Mouse (Mus musculus) hindbrain, embryonic 12.5 days (tissue): ENCODE measurements at regions not wholly inside any gene's neighbourhood (a gene's known extent, or its start where the extent isn't known, plus 50 kb on each side); places are given as distances from the start of the nearest gene placed in this dataset.
"Not testable (repeated sequence)": the region's sequence is repeated elsewhere in the genome, so short reads cannot be mapped to it uniquely, and the experiment has no call there.

ENCODE experiments used
- ATAC-seq: fragments of 200-750 bp; cut with Nextera tagmentation; 2 replicates; pipeline ENCODE4 v1.8.0; 2017; ENCODE audit warnings: moderate TSS enrichment; ENCODE audit not compliant: low FRiP score
- H3K27ac ChIP-seq: fragments of 300-500 bp; sonication (generic); 2 replicates; pipeline ENCODE4 v1.5.1; 2016; ENCODE audit warnings: mild to moderate bottlenecking
- H3K27me3 ChIP-seq: fragments of 300-500 bp; sonication (generic); 2 replicates; pipeline ENCODE4 v1.6.1; 2016; ENCODE audit warnings: mild to moderate bottlenecking
- H3K36me3 ChIP-seq: fragments of 300-500 bp; sonication (generic); 2 replicates; pipeline ENCODE4 v1.6.1; 2016; ENCODE audit warnings: mild to moderate bottlenecking
- H3K4me1 ChIP-seq: fragments of 300-500 bp; sonication (generic); 2 replicates; pipeline ENCODE4 v1.6.1; 2016
- H3K4me2 ChIP-seq: fragments of 300-500 bp; sonication (generic); replicated peaks from 2 replicates; pipeline ENCODE4 v1.6.1; 2016; ENCODE audit warnings: mild to moderate bottlenecking
- H3K4me3 ChIP-seq: fragments of 300-500 bp; sonication (generic); 2 replicates; pipeline ENCODE4 v1.5.1; 2016; ENCODE audit warnings: mild to moderate bottlenecking
- H3K9ac ChIP-seq: fragments of 300-500 bp; sonication (generic); 2 replicates; pipeline ENCODE4 v1.6.1; 2016; ENCODE audit warnings: mild to moderate bottlenecking, moderate library complexity
- H3K9me3 ChIP-seq: fragments of 300-500 bp; sonication (generic); replicated peaks from 2 replicates; pipeline ENCODE4 v1.6.1; 2016; ENCODE audit warnings: mild to moderate bottlenecking
- WGBS: fragments of 180-500 bp; shearing (Covaris S2); methylation state at CpG from one replicate; pipeline ENCODE4 v1.1.7; 2016; 5-methylcytosine and 5-hydroxymethylcytosine counted together

DNA sequence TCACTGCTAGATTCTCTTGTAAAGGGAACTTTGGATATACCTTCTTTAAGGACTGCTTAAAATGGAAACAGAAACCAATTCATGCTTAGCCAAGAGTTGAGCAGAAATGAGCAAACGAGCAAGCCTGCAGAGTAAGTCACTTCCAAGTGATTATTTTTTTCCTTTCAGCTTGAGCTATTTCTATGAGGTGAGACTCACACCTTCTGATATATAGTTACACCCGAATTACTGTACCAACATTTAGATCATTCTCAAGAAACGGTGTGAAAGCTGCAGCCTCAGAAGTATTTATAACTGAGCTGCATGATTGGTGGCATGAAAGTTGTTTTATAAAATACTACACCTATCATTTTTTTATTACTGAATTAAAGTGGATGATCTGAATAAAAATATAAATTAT, 771.9 kb upstream of the 4930452B06Rik start:
- no peaks in the 10 kb centered on the region for H3K36me3 ChIP-seq
- H3K27me3 ChIP-seq, result no peaks in the 10 kb centered on the region
- no peaks in the 10 kb centered on the region for H3K4me1 ChIP-seq
- no peak overlapping the region for H3K4me2 ChIP-seq
- ATAC-seq, result no peak
- no peak overlapping the region for H3K27ac ChIP-seq
- H3K9ac ChIP-seq, result no peak overlapping the region
- H3K9me3 ChIP-seq, result no peaks in the 10 kb centered on the region
- 83% methylated on average over 3 of the region's 3 CpGs for WGBS
- no peak overlapping the region for H3K4me3 ChIP-seq

GRCm38 (mm10) chr14:9435136-9435535, 769.1 kb upstream of the 4930452B06Rik start:
- Histone ChIP-seq H3K27me3 (no peaks in the 10 kb centered on the region), H3K36me3 (no peaks in the 10 kb centered on the region), H3K9ac (no peak overlapping the region), H3K4me3 (no peak overlapping the region), H3K4me1 (no peaks in the 10 kb centered on the region), H3K9me3 (no peaks in the 10 kb centered on the region), H3K27ac (no peak overlapping the region), H3K4me2 (no peak overlapping the region)
- ATAC-seq, result no peak
- WGBS, result 87% methylated on average over 2 of the region's 2 CpGs

- Histone ChIP-seq H3K4me1 (no peaks in the 10 kb centered on the region), H3K9me3 (no peaks in the 10 kb centered on the region), H3K4me2 (no peak overlapping the region), H3K4me3 (no peak overlapping the region), H3K9ac (no peak overlapping the region), H3K27me3 (no peaks in the 10 kb centered on the region), H3K27ac (no peak overlapping the region), H3K36me3 (no peaks in the 10 kb centered on the region)
- 26% methylated on average over 1 of the region's 1 CpGs for WGBS
- no peak for ATAC-seq
These were observed 767.1 kb upstream of the 4930452B06Rik start for GRCm38 (mm10) chr14:9433081-9433590.

GRCm38 (mm10) chr14:9431798-9432197, 765.8 kb upstream of the 4930452B06Rik start:
- Histone ChIP-seq H3K9ac (no peak overlapping the region), H3K27me3 (no peaks in the 10 kb centered on the region), H3K4me2 (no peak overlapping the region), H3K27ac (no peak overlapping the region), H3K4me3 (no peak overlapping the region), H3K4me1 (no peaks in the 10 kb centered on the region), H3K9me3 (no peaks in the 10 kb centered on the region), H3K36me3 (no peaks in the 10 kb centered on the region)
- WGBS, result 77% methylated on average over 2 of the region's 2 CpGs
- no peak for ATAC-seq

DNA sequence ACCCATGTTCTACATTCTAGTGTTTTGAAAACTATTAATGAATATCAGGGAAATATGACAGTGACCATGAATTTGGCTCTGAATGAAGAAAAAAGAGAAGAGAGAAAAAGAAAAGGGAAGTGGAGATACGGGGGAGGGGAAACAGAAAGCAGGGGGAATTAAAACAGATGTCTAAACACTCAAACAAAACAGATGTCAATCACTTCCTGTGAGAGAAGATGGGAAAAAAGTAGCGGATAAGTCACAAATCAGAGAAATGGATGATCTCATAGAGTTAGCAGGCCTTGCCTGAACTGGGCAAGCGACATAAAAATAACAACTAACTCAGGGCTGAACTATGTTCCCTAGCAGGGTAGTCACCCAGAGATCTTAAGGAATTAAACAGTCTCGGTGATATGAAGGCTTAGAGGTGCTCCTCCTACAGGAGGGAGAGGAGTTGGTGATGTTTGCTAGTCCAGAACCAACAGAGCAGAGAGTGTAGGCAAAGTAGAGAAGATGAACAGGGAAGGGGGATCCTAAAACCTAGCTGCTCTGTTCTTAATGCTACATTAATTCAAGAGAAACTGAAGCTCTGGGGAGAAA, 745.9 kb upstream of the 4930452B06Rik start:
- Histone ChIP-seq H3K4me2 (no peak overlapping the region), H3K27ac (no peak overlapping the region), H3K4me3 (no peak overlapping the region), H3K27me3 (no peaks in the 10 kb centered on the region), H3K9ac (no peak overlapping the region), H3K36me3 (no peaks in the 10 kb centered on the region), H3K4me1 (no peaks in the 10 kb centered on the region), H3K9me3 (no peaks in the 10 kb centered on the region)
- 63% methylated on average over 4 of the region's 4 CpGs for WGBS
- ATAC-seq, result no peak

DNA sequence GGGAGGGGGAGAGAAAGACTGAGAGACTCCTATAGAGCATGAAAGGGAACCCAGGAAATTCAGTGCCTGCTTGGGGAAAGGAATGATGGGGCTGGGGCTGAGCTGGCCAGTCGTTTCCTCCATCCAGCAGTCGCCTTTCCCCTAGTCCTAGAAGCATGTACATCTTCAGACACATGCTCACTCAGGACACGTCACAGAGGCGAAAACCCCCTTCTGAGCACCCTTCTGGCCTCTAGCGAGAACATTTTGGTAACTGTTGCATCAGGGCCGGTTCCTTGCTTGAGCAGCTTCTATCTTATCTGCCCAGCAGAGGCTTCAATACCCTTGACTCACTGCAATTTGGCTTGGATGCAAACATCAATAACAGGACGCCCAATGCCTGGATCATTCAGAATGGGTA, 737.6 kb upstream of the 4930452B06Rik start:
- no peak for ATAC-seq
- no peak overlapping the region for H3K4me3 ChIP-seq
- H3K27ac ChIP-seq, result no peak overlapping the region
- no peaks in the 10 kb centered on the region for H3K27me3 ChIP-seq
- H3K4me2 ChIP-seq, result no peak overlapping the region
- H3K9me3 ChIP-seq, result no peaks in the 10 kb centered on the region
- no peak overlapping the region for H3K9ac ChIP-seq
- WGBS, result 83% methylated on average over 7 of the region's 7 CpGs
- no peaks in the 10 kb centered on the region for H3K4me1 ChIP-seq
- H3K36me3 ChIP-seq, result no peaks in the 10 kb centered on the region

DNA sequence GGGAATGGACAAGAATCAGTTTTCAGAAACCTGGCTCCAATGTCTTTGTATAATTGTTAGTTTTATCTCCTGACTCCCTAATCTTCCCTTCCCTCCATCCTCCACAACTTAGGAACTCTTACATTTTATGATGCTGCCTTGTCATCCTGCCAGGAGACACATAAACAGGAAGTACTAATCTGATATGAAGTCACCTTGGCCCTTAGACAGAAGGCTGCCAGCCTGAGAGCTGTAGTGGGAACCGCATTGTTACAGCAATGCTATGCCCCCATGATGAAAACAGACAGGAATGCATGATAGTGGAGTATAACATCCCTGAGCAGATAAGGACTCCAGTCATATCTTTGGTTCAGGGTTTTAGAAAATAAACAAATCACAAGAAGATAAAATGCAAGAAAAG, 734.8 kb upstream of the 4930452B06Rik start:
- no peak overlapping the region for H3K9ac ChIP-seq
- WGBS, result 90% methylated on average over 1 of the region's 1 CpGs
- no peaks in the 10 kb centered on the region for H3K27me3 ChIP-seq
- H3K27ac ChIP-seq, result no peak overlapping the region
- H3K4me2 ChIP-seq, result no peak overlapping the region
- no peak overlapping the region for H3K4me3 ChIP-seq
- H3K4me1 ChIP-seq, result no peaks in the 10 kb centered on the region
- no peaks in the 10 kb centered on the region for H3K36me3 ChIP-seq
- H3K9me3 ChIP-seq, result no peaks in the 10 kb centered on the region
- no peak for ATAC-seq

- H3K36me3 ChIP-seq, result no peaks in the 10 kb centered on the region
- no peaks in the 10 kb centered on the region for H3K9me3 ChIP-seq
- no peaks in the 10 kb centered on the region for H3K27me3 ChIP-seq
- ATAC-seq, result peak; percentile 29; the same call in 1 of the 2 replicates
- no peak overlapping the region for H3K4me3 ChIP-seq
- no peak overlapping the region for H3K27ac ChIP-seq
- no peak overlapping the region for H3K9ac ChIP-seq
- 0 out of 2 replicates have a peak, but pooled peaks cover 2% of the 10 kb centered on the region for H3K4me1 ChIP-seq
- WGBS, result 18% methylated on average over 4 of the region's 4 CpGs
- H3K4me2 ChIP-seq, result no peak overlapping the region
These were observed 727.3 kb upstream of the 4930452B06Rik start for GRCm38 (mm10) chr14:9393271-9393771.

DNA sequence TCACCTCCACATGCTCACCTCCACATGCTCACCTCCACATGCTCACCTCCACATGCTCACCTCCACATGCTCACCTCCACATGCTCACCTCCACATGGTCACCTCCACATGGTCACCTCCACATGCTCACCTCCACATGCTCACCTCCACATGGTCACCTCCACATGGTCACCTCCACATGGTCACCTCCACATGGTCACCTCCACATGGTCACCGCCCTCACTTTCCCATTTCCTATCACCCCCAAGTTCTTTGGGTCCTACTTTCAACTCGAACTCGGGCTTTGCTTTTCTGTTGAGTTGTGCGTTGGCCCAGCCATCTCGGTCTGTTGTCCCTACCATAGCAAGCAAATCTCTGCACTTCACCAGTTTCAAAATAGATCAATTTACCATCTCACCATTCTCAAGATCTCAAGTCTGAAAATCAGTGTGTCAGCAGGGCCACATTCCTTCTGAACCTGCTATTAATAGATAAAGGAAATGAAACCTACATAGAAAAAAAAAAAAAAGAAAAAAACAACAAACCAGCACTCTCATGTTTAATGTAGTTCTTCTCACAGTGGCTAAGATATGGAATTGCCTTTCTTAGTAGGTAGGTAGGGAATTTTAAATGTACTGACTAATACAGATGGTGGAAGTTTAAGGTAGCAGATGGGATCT, 724.0 kb upstream of the 4930452B06Rik start:
- H3K4me2 ChIP-seq, H3K36me3 ChIP-seq, H3K9me3 ChIP-seq, ATAC-seq, H3K4me3 ChIP-seq, H3K27me3 ChIP-seq, H3K27ac ChIP-seq, H3K9ac ChIP-seq, H3K4me1 ChIP-seq: not testable (repeated sequence)
- 96% methylated on average over 5 of the region's 5 CpGs for WGBS

GRCm38 (mm10) chr14:9389180-9389579, 723.1 kb upstream of the 4930452B06Rik start:
- H3K4me3 ChIP-seq, result no peak overlapping the region
- no peak overlapping the region for H3K27ac ChIP-seq
- no peak for ATAC-seq
- H3K27me3 ChIP-seq, result no peaks in the 10 kb centered on the region
- WGBS, result 72% methylated on average over 7 of the region's 7 CpGs
- no peaks in the 10 kb centered on the region for H3K36me3 ChIP-seq
- 0 out of 2 replicates have a peak, but pooled peaks cover 2% of the 10 kb centered on the region for H3K4me1 ChIP-seq
- H3K9me3 ChIP-seq, result no peaks in the 10 kb centered on the region
- H3K9ac ChIP-seq, result no peak overlapping the region
- no peak overlapping the region for H3K4me2 ChIP-seq
